Mouse (Mus musculus): ENCODE data around the gene Sycn. TPM values are rescaled to one million over a fixed set of nuclear protein-coding genes. Genes with fewer than 3 reads are reported as not detected.

The Sycn gene
- total RNA-seq (2023): 1.0 TPM

GRCm38 (mm10) chr7:28540526-28540925 is at the start of gene Sycn:
Gene Sycn (plus strand): TSS chr7:28540885.

GRCm38 (mm10) chr7:28510405-28510974 is 30.2 kb upstream of the Sycn start, which contains the start of gene Ifnl2:
Gene Ifnl2 (minus strand): TSS chr7:28510455.

GRCm38 (mm10) chr7:28522536-28522935 is 18.1 kb upstream of the Sycn start, which contains the start of gene Ifnl3:
Gene Ifnl3 (plus strand): TSS chr7:28522836.

GRCm38 (mm10) chr7:28547154-28547553 is 6.5 kb downstream of the Sycn start, which contains the start of gene Nccrp1:
Gene Nccrp1 (minus strand): TSS chr7:28547254.

Other genes starting within 250 kb of the Sycn start
- not detected for gene Selenov, start 249.7 kb upstream of the Sycn start, total RNA-seq (2023)
- not detected for gene Dll3, start 238.6 kb upstream of the Sycn start, total RNA-seq (2023)
- 29.7 TPM for gene Timm50, start 228.8 kb upstream of the Sycn start, total RNA-seq (2023)
- 160 TPM for gene Supt5, start 202.1 kb upstream of the Sycn start, total RNA-seq (2023)
- gene Rps16, start 190.2 kb upstream of the Sycn start, total RNA-seq (2023): 5,585 TPM
- gene Plekhg2, start 168.3 kb upstream of the Sycn start, total RNA-seq (2023): 155 TPM
- 501 TPM for gene Zfp36, start 160.6 kb upstream of the Sycn start, total RNA-seq (2023)
- 15.7 TPM for gene Med29, start 148.2 kb upstream of the Sycn start, total RNA-seq (2023)
- 141 TPM for gene Paf1, start 147.9 kb upstream of the Sycn start, total RNA-seq (2023)
- gene Gmfg, start 103.4 kb upstream of the Sycn start, total RNA-seq (2023): 234 TPM
- 2.2 TPM for gene Lrfn1, start 88.9 kb upstream of the Sycn start, total RNA-seq (2023)
- not detected for gene Ifnl2, start 30.4 kb upstream of the Sycn start, total RNA-seq (2023)
- not detected for gene Ifnl3, start 18.0 kb upstream of the Sycn start, total RNA-seq (2023)
- gene Nccrp1, start 6.4 kb downstream of the Sycn start, total RNA-seq (2023): 0.55 TPM
- 36.4 TPM for gene Samd4b, start 57.3 kb downstream of the Sycn start, total RNA-seq (2023)
- gene Pak4, start 57.3 kb downstream of the Sycn start, total RNA-seq (2023): 10.5 TPM
- gene Acp7, start 90.4 kb downstream of the Sycn start, total RNA-seq (2023): not detected
- 1.6 TPM for gene Fbxo27, start 152.0 kb downstream of the Sycn start, total RNA-seq (2023)
- 15.6 TPM for gene Fbxo17, start 175.9 kb downstream of the Sycn start, total RNA-seq (2023)
- 27.1 TPM for gene Mrps12, start 200.9 kb downstream of the Sycn start, total RNA-seq (2023)
- 18.2 TPM for gene Sars2, start 201.1 kb downstream of the Sycn start, total RNA-seq (2023)
- not detected for gene Ccer2, start 215.3 kb downstream of the Sycn start, total RNA-seq (2023)
- 51.1 TPM for gene Sirt2, start 225.8 kb downstream of the Sycn start, total RNA-seq (2023)
- 48.3 TPM for gene Nfkbib, start 226.6 kb downstream of the Sycn start, total RNA-seq (2023)
- 126 TPM for gene Rinl, start 248.1 kb downstream of the Sycn start, total RNA-seq (2023)